Mouse (Mus musculus) ovary, adult 18-20 months (tissue): Measurements from ENCODE around the gene Dok1.

Experiments
- DNase-seq: peaks from one replicate; pipeline ENCODE4 v3.0.0; 2022; ENCODE audit warnings: low spot score, mixed read lengths

Dok1 gene

GRCm38 (mm10) chr6:83049367-83049766 is 16.1 kb upstream of the Dok1 start:
- DNase-seq: no peak

GRCm38 (mm10) chr6:83044742-83045141 is 11.5 kb upstream of the Dok1 start:
- DNase-seq: no peak

GRCm38 (mm10) chr6:83043993-83044392 is 10.7 kb upstream of the Dok1 start:
- no peak for DNase-seq

- DNase-seq: no peak
These were observed 10.3 kb upstream of the Dok1 start for GRCm38 (mm10) chr6:83043561-83043960.

- no peak for DNase-seq
These were observed 7.3 kb upstream of the Dok1 start for GRCm38 (mm10) chr6:83040601-83041000.

- peak; percentile 78 for DNase-seq
These were observed 5.3 kb upstream of the Dok1 start for GRCm38 (mm10) chr6:83038496-83039012.

GRCm38 (mm10) chr6:83037188-83037587 is 3.9 kb upstream of the Dok1 start:
- DNase-seq: no peak

GRCm38 (mm10) chr6:83034463-83035055 is 1.3 kb upstream of the Dok1 start:
- DNase-seq: no peak

GRCm38 (mm10) chr6:83032769-83033191 is 491 bp downstream of the Dok1 start:
- no peak for DNase-seq

GRCm38 (mm10) chr6:83031921-83032590 is 1.2 kb downstream of the Dok1 start:
- no peak for DNase-seq

- no peak for DNase-seq
These were observed 2.2 kb downstream of the Dok1 start for GRCm38 (mm10) chr6:83031111-83031510.

GRCm38 (mm10) chr6:83029777-83030176 is 3.5 kb downstream of the Dok1 start:
- no peak for DNase-seq

- DNase-seq: no peak
These were observed 5.6 kb downstream of the Dok1 start for GRCm38 (mm10) chr6:83027706-83028105.

GRCm38 (mm10) chr6:83027293-83027692 is 6.0 kb downstream of the Dok1 start:
- DNase-seq: no peak

GRCm38 (mm10) chr6:83025221-83025620 is 8.1 kb downstream of the Dok1 start:
- DNase-seq: no peak

- no peak for DNase-seq
These were observed 8.8 kb downstream of the Dok1 start for GRCm38 (mm10) chr6:83024421-83024820.

GRCm38 (mm10) chr6:83023786-83024185 is 9.5 kb downstream of the Dok1 start:
- no peak for DNase-seq

GRCm38 (mm10) chr6:83023008-83023407 is 10.3 kb downstream of the Dok1 start:
- no peak for DNase-seq

GRCm38 (mm10) chr6:83020836-83021593 is 12.3 kb downstream of the Dok1 start:
- no peak for DNase-seq

GRCm38 (mm10) chr6:83020121-83020520 is 13.2 kb downstream of the Dok1 start:
- DNase-seq: no peak

GRCm38 (mm10) chr6:83019044-83019443 is 14.2 kb downstream of the Dok1 start:
- no peak for DNase-seq

GRCm38 (mm10) chr6:83017190-83017589 is 16.1 kb downstream of the Dok1 start:
- peak; percentile 38 for DNase-seq

- DNase-seq: no peak
These were observed 17.5 kb downstream of the Dok1 start for GRCm38 (mm10) chr6:83015749-83016148.
